Mouse (Mus musculus) CH12.LX (cell line): ENCODE measurements around the gene Alox12. TPM values are rescaled to one million over a fixed set of nuclear protein-coding genes. Genes with fewer than 3 reads are reported as not detected.

Experiments used
- DNase-seq: peaks from one replicate; pipeline ENCODE4 v3.0.0-alpha.2; 2013; ENCODE audit errors: extremely low read depth
- H3K27ac ChIP-seq: 2 replicates; pipeline ENCODE4 v1.5.1; 2012; ENCODE audit warnings: low read depth, mild to moderate bottlenecking, control low read depth, moderate library complexity; ENCODE audit not compliant: insufficient read depth
- H3K27me3 ChIP-seq: replicated peaks from 2 replicates; pipeline ENCODE3; 2012; ENCODE audit warnings: inconsistent platforms
- H3K36me3 ChIP-seq, 2 experiments: replicated peaks in 1 of 2; 2 replicates each; pipeline versions ENCODE3 to v1.6.1; 2012; ENCODE audit warnings: inconsistent platforms in 1 of 2, low read length in 1 of 2, mild to moderate bottlenecking in 1 of 2, mixed read lengths in 1 of 2, moderate library complexity in 1 of 2; ENCODE audit not compliant: control insufficient read depth in 1 of 2, insufficient read depth in 1 of 2
- H3K4me1 ChIP-seq, 2 experiments: 2 replicates each; pipeline ENCODE4 v1.6.1; 2012; ENCODE audit warnings: inconsistent platforms in 1 of 2, moderate library complexity in 1 of 2; ENCODE audit not compliant: insufficient read depth in 2 of 2, control insufficient read depth in 1 of 2
- H3K4me2 ChIP-seq: 2 replicates; pipeline ENCODE4 v1.6.1; 2012; ENCODE audit warnings: low read depth, mild to moderate bottlenecking, control low read depth; ENCODE audit not compliant: poor library complexity, insufficient read depth, severe bottlenecking
- H3K4me3 ChIP-seq, 3 experiments: fragments of 150-350 bp in 1 of 3; sonication (generic) in 1 of 3; replicated peaks in 1 of 3; 2 replicates each; pipeline versions ENCODE3 to v1.5.1; 2011 to 2012; ENCODE audit warnings: low read depth in 2 of 3, low read length in 2 of 3, mild to moderate bottlenecking in 2 of 3, moderate library complexity in 2 of 3, control low read depth in 1 of 3, improper control_type of control experiment in 1 of 3, inconsistent platforms in 1 of 3, mixed read lengths in 1 of 3; ENCODE audit not compliant: poor library complexity in 1 of 3
- H3K79me2 ChIP-seq: replicated peaks from 2 replicates; pipeline ENCODE4 v1.6.1; 2012; ENCODE audit warnings: mild to moderate bottlenecking, moderate library complexity; ENCODE audit not compliant: control insufficient read depth, poor library complexity, insufficient read depth, severe bottlenecking; ENCODE audit errors: extremely low read depth
- H3K9ac ChIP-seq: 2 replicates; pipeline ENCODE4 v1.6.1; 2012; ENCODE audit warnings: low read depth, mild to moderate bottlenecking, control low read depth, moderate library complexity; ENCODE audit not compliant: insufficient read depth
- H3K9me3 ChIP-seq: replicated peaks from 2 replicates; pipeline ENCODE3; 2012; ENCODE audit warnings: low read length, inconsistent platforms, mixed read lengths
- BHLHE40 ChIP-seq: IDR thresholded peaks from 2 replicates; pipeline ENCODE4 v1.6.1; 2011; ENCODE audit warnings: mild to moderate bottlenecking, low read depth, low read length, improper control_type of control experiment
- CHD2 ChIP-seq: IDR thresholded peaks from 2 replicates; pipeline ENCODE4 v1.6.1; 2011; ENCODE audit warnings: low read length, improper control_type of control experiment
- CTCF ChIP-seq, 2 experiments: IDR thresholded peaks in 1 of 2; conservative IDR thresholded peaks in 1 of 2; 2 replicates each; pipeline ENCODE4 v1.5.1; 2011 to 2012; ENCODE audit warnings: low read depth in 2 of 2, low read length in 2 of 2, improper control_type of control experiment in 1 of 2, inconsistent platforms in 1 of 2, mild to moderate bottlenecking in 1 of 2, moderate library complexity in 1 of 2
- ELF1 ChIP-seq: IDR thresholded peaks from 2 replicates; pipeline ENCODE4 v1.6.1; 2014; ENCODE audit warnings: low read depth, mild to moderate bottlenecking, inconsistent platforms, low read length, improper control_type of control experiment
- ETS1 ChIP-seq: conservative IDR thresholded peaks from 2 replicates; pipeline ENCODE4 v1.6.1; 2012; ENCODE audit warnings: low read depth, mild to moderate bottlenecking, inconsistent platforms, low read length, improper control_type of control experiment, moderate library complexity
- GABPA ChIP-seq: IDR thresholded peaks from 2 replicates; pipeline ENCODE4 v1.6.1; 2012; ENCODE audit warnings: low read depth, low read length, improper control_type of control experiment, inconsistent platforms; ENCODE audit not compliant: insufficient replicate concordance
- HCFC1 ChIP-seq: IDR thresholded peaks from 2 replicates; pipeline ENCODE4 v1.6.1; 2012; ENCODE audit warnings: low read depth, mild to moderate bottlenecking, inconsistent platforms, low read length, improper control_type of control experiment
- IRF4 ChIP-seq: IDR thresholded peaks from 2 replicates; pipeline ENCODE4 v1.6.1; 2014; ENCODE audit warnings: low read depth, mild to moderate bottlenecking, inconsistent platforms, low read length, improper control_type of control experiment
- JUND ChIP-seq: conservative IDR thresholded peaks from 2 replicates; pipeline ENCODE4 v1.6.1; 2011; ENCODE audit warnings: low read depth, low read length, improper control_type of control experiment
- MAFK ChIP-seq: IDR thresholded peaks from 2 replicates; pipeline ENCODE4 v1.6.1; 2011; ENCODE audit warnings: low read length, improper control_type of control experiment; ENCODE audit not compliant: insufficient replicate concordance
- MAX ChIP-seq: IDR thresholded peaks from 2 replicates; pipeline ENCODE4 v1.6.1; 2011; ENCODE audit warnings: low read length, improper control_type of control experiment
- MAZ ChIP-seq: IDR thresholded peaks from 2 replicates; pipeline ENCODE4 v1.6.1; 2012; ENCODE audit warnings: low read depth, mild to moderate bottlenecking, inconsistent platforms, low read length, improper control_type of control experiment, moderate library complexity
- MXI1 ChIP-seq: IDR thresholded peaks from 2 replicates; pipeline ENCODE4 v1.6.1; 2011; ENCODE audit warnings: mild to moderate bottlenecking, low read depth, low read length, improper control_type of control experiment
- NRF1 ChIP-seq: IDR thresholded peaks from 2 replicates; pipeline ENCODE4 v1.6.1; 2014; ENCODE audit warnings: low read depth, mild to moderate bottlenecking, inconsistent platforms, low read length, improper control_type of control experiment, moderate library complexity
- POLR2A ChIP-seq: IDR thresholded peaks from 2 replicates; pipeline ENCODE4 v1.6.1; 2011; ENCODE audit warnings: low read depth, mild to moderate bottlenecking, improper control_type of control experiment, low read length
- POLR2AphosphoS2 ChIP-seq: IDR thresholded peaks from 2 replicates; pipeline ENCODE4 v1.6.1; 2011; ENCODE audit warnings: low read depth, low read length, improper control_type of control experiment
- RAD21 ChIP-seq: IDR thresholded peaks from 2 replicates; pipeline ENCODE4 v1.6.1; 2011; ENCODE audit warnings: low read depth, mild to moderate bottlenecking, low read length, improper control_type of control experiment, moderate library complexity
- RCOR1 ChIP-seq: conservative IDR thresholded peaks from 2 replicates; pipeline ENCODE4 v1.6.1; 2012; ENCODE audit warnings: low read depth, mild to moderate bottlenecking, inconsistent platforms, low read length, improper control_type of control experiment
- SMC3 ChIP-seq: IDR thresholded peaks from 2 replicates; pipeline ENCODE4 v1.6.1; 2011; ENCODE audit warnings: low read depth, low read length, improper control_type of control experiment
- TBP ChIP-seq: conservative IDR thresholded peaks from 2 replicates; pipeline ENCODE4 v1.6.1; 2011; ENCODE audit warnings: low read depth, low read length, improper control_type of control experiment
- USF1 ChIP-seq: IDR thresholded peaks from 2 replicates; pipeline ENCODE4 v1.6.1; 2014; ENCODE audit warnings: low read depth, mild to moderate bottlenecking, inconsistent platforms, low read length, improper control_type of control experiment
- dilution Hi-C: fragments of 300-500 bp; cut with MboI; formaldehyde crosslinking; loops from 2 replicates; pipeline ENCODE4 v1.14.3; 2020; ENCODE audit warnings: low sequenced_read_pairs; ENCODE audit not compliant: extremely low pct_unique_long_range_greater_than_20kb, extremely low pct_ligation_motif_present
- in situ Hi-C: fragments of 300-500 bp; cut with MboI; formaldehyde crosslinking; loops from 3 replicates; pipeline ENCODE4 v1.14.3; 2019; ENCODE audit warnings: low sequenced_read_pairs, low pct_ligation_motif_present, low pct_unique_long_range_greater_than_20kb, mixed read lengths
- polyA plus RNA-seq: library from polyadenylated mRNA; unstranded; fragments of >175 nt; gene quantifications from 2 replicates; pipeline ENCODE4 v1.2.1, GENCODE M21; 2012; ENCODE audit warnings: low read depth; ENCODE audit not compliant: insufficient read length
- total RNA-seq, 2 experiments: library from RNA; depleted of rRNA; stranded (reverse); fragments of 300-350 nt in 1 of 2; fragments of >200 nt in 1 of 2; gene quantifications; 2 replicates each; pipeline ENCODE4 v1.2.3; 2012 to 2014

Alox12 gene
- total and polyA plus RNA-seq, 3 experiments = not detected

DNA sequence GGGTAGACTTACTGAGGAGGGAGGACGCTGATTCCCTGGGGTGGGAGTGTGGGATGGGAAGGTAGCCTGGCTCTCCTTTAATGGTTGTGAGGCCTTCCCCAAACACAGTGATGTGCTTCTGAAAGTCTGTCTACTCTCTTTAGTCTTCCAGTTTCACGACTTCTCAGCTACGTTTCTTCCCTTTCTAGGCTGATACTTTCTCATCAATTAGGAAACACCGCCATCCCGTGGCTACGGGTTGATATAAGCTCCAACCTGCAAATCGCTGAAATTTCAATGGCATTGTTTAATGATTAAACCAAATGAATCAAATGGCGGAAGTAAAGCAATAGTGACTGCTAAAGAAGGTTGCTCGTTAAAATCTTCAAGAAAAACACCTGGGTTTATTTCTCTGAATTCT lies 42.3 kb downstream of the Alox12 start:
- Histone ChIP-seq H3K9ac (no peak overlapping the region), H3K9me3 (no peaks in the 10 kb centered on the region), H3K4me3 (no peak overlapping the region), H3K4me2 (no peak overlapping the region), H3K4me1 (no peaks in the 10 kb centered on the region), H3K27ac (no peak overlapping the region), H3K27me3 (no peaks in the 10 kb centered on the region), H3K36me3 (peaks cover 5 to 34% of the 10 kb centered on the region in 2 experiments), H3K79me2 (no peaks in the 10 kb centered on the region)
- in situ Hi-C loops (no loop called here), dilution Hi-C loops (no loop called here)
- DNase-seq = peak; percentile 18
- no peak for TF ChIP-seq TBP
- no peak for TF ChIP-seq BHLHE40
- TF ChIP-seq GABPA = no peak
- no peak for TF ChIP-seq MAFK
- no peak for TF ChIP-seq MXI1
- no peak for TF ChIP-seq POLR2A
- TF ChIP-seq CTCF (conservative IDR thresholded peaks at IDR 0.05 in 1 of 2, IDR thresholded peaks at IDR 0.05 in 1 of 2; ENCODE audit: low read depth in 2 of 2, low read length in 2 of 2) = peak in 1 of 2 experiments; percentile 81; a peak in 2 of 4 replicates
- no peak for TF ChIP-seq ETS1
- TF ChIP-seq RCOR1 = no peak
- TF ChIP-seq NRF1 = no peak
- TF ChIP-seq IRF4 = no peak
- TF ChIP-seq SMC3 = peak; percentile 70
- peak; percentile 83 for TF ChIP-seq RAD21
- no peak for TF ChIP-seq JUND
- TF ChIP-seq POLR2AphosphoS2 = no peak
- TF ChIP-seq CHD2 = no peak
- TF ChIP-seq ELF1 = no peak
- TF ChIP-seq MAZ = 0 out of 2 replicates have a peak, but pooled peaks have one; percentile 24

DNA sequence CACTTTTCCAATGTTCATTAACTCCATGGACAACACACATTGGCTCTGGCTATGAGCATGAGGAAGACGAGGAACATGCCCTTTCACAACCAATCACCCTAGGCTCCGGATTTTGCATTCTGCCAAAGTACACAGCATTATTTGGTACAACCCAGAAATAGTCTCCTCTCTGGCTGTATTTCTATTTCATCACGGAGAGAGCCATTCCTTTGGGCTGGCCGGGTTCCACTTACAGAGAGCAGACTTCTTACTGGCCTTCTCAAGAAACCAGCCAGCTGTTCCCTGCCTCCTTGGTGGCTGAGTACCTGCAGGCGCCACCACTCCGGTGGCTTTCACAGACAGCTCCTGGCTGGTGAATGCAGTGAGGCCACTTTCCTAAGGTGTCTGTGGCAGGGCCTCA lies 42.7 kb downstream of the Alox12 start, which contains the start of gene Slc16a11:
TSS of gene Slc16a11 (plus strand) at position 330 of the 400 bp plus-strand sequence.
- no peak within 1 kb of the TSS for H3K9ac ChIP-seq
- dilution Hi-C loops (no loop called here), in situ Hi-C loops (no loop called here)
- no peak for TF ChIP-seq BHLHE40
- no peak for TF ChIP-seq MAX
- no peak for TF ChIP-seq HCFC1
- TF ChIP-seq POLR2AphosphoS2 = no peak
- TF ChIP-seq JUND = no peak
- no peak for TF ChIP-seq USF1
- no peak for TF ChIP-seq ETS1
- no peak for TF ChIP-seq GABPA
- TF ChIP-seq TBP = no peak
- no peak within 1 kb of the TSS for H3K27ac ChIP-seq
- no peak within 1 kb of the TSS for H3K4me3 ChIP-seq
- H3K9me3 ChIP-seq = no peaks in the 10 kb centered on the region
- no peaks in the 10 kb centered on the region for H3K27me3 ChIP-seq
- no peaks in the 10 kb centered on the region for H3K79me2 ChIP-seq
- no peak within 1 kb of the TSS for H3K4me2 ChIP-seq
- H3K36me3 ChIP-seq = peaks cover 5 to 29% of the 10 kb centered on the region in 2 experiments
- no peaks in the 10 kb centered on the region for H3K4me1 ChIP-seq
- DNase-seq = no peak
